Mouse (Mus musculus) CH12.LX (cell line): ENCODE results near the gene Card10. TPM values are rescaled to one million over a fixed set of nuclear protein-coding genes. Genes with fewer than 3 reads are reported as not detected.

Experiments used
- DNase-seq: peaks from one replicate; pipeline ENCODE4 v3.0.0-alpha.2; 2013; ENCODE audit errors: extremely low read depth
- H3K27ac ChIP-seq: 2 replicates; pipeline ENCODE4 v1.5.1; 2012; ENCODE audit warnings: low read depth, mild to moderate bottlenecking, control low read depth, moderate library complexity; ENCODE audit not compliant: insufficient read depth
- H3K27me3 ChIP-seq: replicated peaks from 2 replicates; pipeline ENCODE3; 2012; ENCODE audit warnings: inconsistent platforms
- H3K36me3 ChIP-seq, 2 experiments: replicated peaks in 1 of 2; 2 replicates each; pipeline versions ENCODE3 to v1.6.1; 2012; ENCODE audit warnings: inconsistent platforms in 1 of 2, low read length in 1 of 2, mild to moderate bottlenecking in 1 of 2, mixed read lengths in 1 of 2, moderate library complexity in 1 of 2; ENCODE audit not compliant: control insufficient read depth in 1 of 2, insufficient read depth in 1 of 2
- H3K4me1 ChIP-seq, 2 experiments: 2 replicates each; pipeline ENCODE4 v1.6.1; 2012; ENCODE audit warnings: inconsistent platforms in 1 of 2, moderate library complexity in 1 of 2; ENCODE audit not compliant: insufficient read depth in 2 of 2, control insufficient read depth in 1 of 2
- H3K4me2 ChIP-seq: 2 replicates; pipeline ENCODE4 v1.6.1; 2012; ENCODE audit warnings: low read depth, mild to moderate bottlenecking, control low read depth; ENCODE audit not compliant: poor library complexity, insufficient read depth, severe bottlenecking
- H3K4me3 ChIP-seq, 3 experiments: fragments of 150-350 bp in 1 of 3; sonication (generic) in 1 of 3; replicated peaks in 1 of 3; 2 replicates each; pipeline versions ENCODE3 to v1.5.1; 2011 to 2012; ENCODE audit warnings: low read depth in 2 of 3, low read length in 2 of 3, mild to moderate bottlenecking in 2 of 3, moderate library complexity in 2 of 3, control low read depth in 1 of 3, improper control_type of control experiment in 1 of 3, inconsistent platforms in 1 of 3, mixed read lengths in 1 of 3; ENCODE audit not compliant: poor library complexity in 1 of 3
- H3K79me2 ChIP-seq: replicated peaks from 2 replicates; pipeline ENCODE4 v1.6.1; 2012; ENCODE audit warnings: mild to moderate bottlenecking, moderate library complexity; ENCODE audit not compliant: control insufficient read depth, poor library complexity, insufficient read depth, severe bottlenecking; ENCODE audit errors: extremely low read depth
- H3K9ac ChIP-seq: 2 replicates; pipeline ENCODE4 v1.6.1; 2012; ENCODE audit warnings: low read depth, mild to moderate bottlenecking, control low read depth, moderate library complexity; ENCODE audit not compliant: insufficient read depth
- H3K9me3 ChIP-seq: replicated peaks from 2 replicates; pipeline ENCODE3; 2012; ENCODE audit warnings: low read length, inconsistent platforms, mixed read lengths
- BHLHE40 ChIP-seq: IDR thresholded peaks from 2 replicates; pipeline ENCODE4 v1.6.1; 2011; ENCODE audit warnings: mild to moderate bottlenecking, low read depth, low read length, improper control_type of control experiment
- CHD2 ChIP-seq: IDR thresholded peaks from 2 replicates; pipeline ENCODE4 v1.6.1; 2011; ENCODE audit warnings: low read length, improper control_type of control experiment
- CTCF ChIP-seq, 2 experiments: IDR thresholded peaks in 1 of 2; conservative IDR thresholded peaks in 1 of 2; 2 replicates each; pipeline ENCODE4 v1.5.1; 2011 to 2012; ENCODE audit warnings: low read depth in 2 of 2, low read length in 2 of 2, improper control_type of control experiment in 1 of 2, inconsistent platforms in 1 of 2, mild to moderate bottlenecking in 1 of 2, moderate library complexity in 1 of 2
- ETS1 ChIP-seq: conservative IDR thresholded peaks from 2 replicates; pipeline ENCODE4 v1.6.1; 2012; ENCODE audit warnings: low read depth, mild to moderate bottlenecking, inconsistent platforms, low read length, improper control_type of control experiment, moderate library complexity
- HCFC1 ChIP-seq: IDR thresholded peaks from 2 replicates; pipeline ENCODE4 v1.6.1; 2012; ENCODE audit warnings: low read depth, mild to moderate bottlenecking, inconsistent platforms, low read length, improper control_type of control experiment
- IRF4 ChIP-seq: IDR thresholded peaks from 2 replicates; pipeline ENCODE4 v1.6.1; 2014; ENCODE audit warnings: low read depth, mild to moderate bottlenecking, inconsistent platforms, low read length, improper control_type of control experiment
- KAT2A ChIP-seq: IDR thresholded peaks from 2 replicates; pipeline ENCODE4 v1.6.1; 2012; ENCODE audit warnings: low read length, improper control_type of control experiment, inconsistent platforms; ENCODE audit not compliant: insufficient replicate concordance
- MAFK ChIP-seq: IDR thresholded peaks from 2 replicates; pipeline ENCODE4 v1.6.1; 2011; ENCODE audit warnings: low read length, improper control_type of control experiment; ENCODE audit not compliant: insufficient replicate concordance
- MAX ChIP-seq: IDR thresholded peaks from 2 replicates; pipeline ENCODE4 v1.6.1; 2011; ENCODE audit warnings: low read length, improper control_type of control experiment
- NELFE ChIP-seq: IDR thresholded peaks from 2 replicates; pipeline ENCODE4 v1.6.1; 2011; ENCODE audit warnings: low read depth, low read length, improper control_type of control experiment
- NRF1 ChIP-seq: IDR thresholded peaks from 2 replicates; pipeline ENCODE4 v1.6.1; 2014; ENCODE audit warnings: low read depth, mild to moderate bottlenecking, inconsistent platforms, low read length, improper control_type of control experiment, moderate library complexity
- POLR2A ChIP-seq: IDR thresholded peaks from 2 replicates; pipeline ENCODE4 v1.6.1; 2011; ENCODE audit warnings: low read depth, mild to moderate bottlenecking, improper control_type of control experiment, low read length
- RAD21 ChIP-seq: IDR thresholded peaks from 2 replicates; pipeline ENCODE4 v1.6.1; 2011; ENCODE audit warnings: low read depth, mild to moderate bottlenecking, low read length, improper control_type of control experiment, moderate library complexity
- RCOR1 ChIP-seq: conservative IDR thresholded peaks from 2 replicates; pipeline ENCODE4 v1.6.1; 2012; ENCODE audit warnings: low read depth, mild to moderate bottlenecking, inconsistent platforms, low read length, improper control_type of control experiment
- SMC3 ChIP-seq: IDR thresholded peaks from 2 replicates; pipeline ENCODE4 v1.6.1; 2011; ENCODE audit warnings: low read depth, low read length, improper control_type of control experiment
- TBP ChIP-seq: conservative IDR thresholded peaks from 2 replicates; pipeline ENCODE4 v1.6.1; 2011; ENCODE audit warnings: low read depth, low read length, improper control_type of control experiment
- USF2 ChIP-seq: conservative IDR thresholded peaks from 2 replicates; pipeline ENCODE4 v1.6.1; 2011; ENCODE audit warnings: low read depth, low read length, improper control_type of control experiment
- ZC3H11A ChIP-seq: IDR thresholded peaks from 2 replicates; pipeline ENCODE4 v1.6.1; 2012; ENCODE audit warnings: low read depth, mild to moderate bottlenecking, inconsistent platforms, low read length, improper control_type of control experiment
- ZKSCAN1 ChIP-seq: IDR thresholded peaks from 2 replicates; pipeline ENCODE4 v1.6.1; 2012; ENCODE audit warnings: low read depth, inconsistent platforms, low read length, improper control_type of control experiment, borderline replicate concordance
- ZMIZ1 ChIP-seq: IDR thresholded peaks from 2 replicates; pipeline ENCODE4 v1.6.1; 2012; ENCODE audit warnings: low read depth, mild to moderate bottlenecking, inconsistent platforms, low read length, improper control_type of control experiment
- dilution Hi-C: fragments of 300-500 bp; cut with MboI; formaldehyde crosslinking; loops from 2 replicates; pipeline ENCODE4 v1.14.3; 2020; ENCODE audit warnings: low sequenced_read_pairs; ENCODE audit not compliant: extremely low pct_unique_long_range_greater_than_20kb, extremely low pct_ligation_motif_present
- in situ Hi-C: fragments of 300-500 bp; cut with MboI; formaldehyde crosslinking; loops from 3 replicates; pipeline ENCODE4 v1.14.3; 2019; ENCODE audit warnings: low sequenced_read_pairs, low pct_ligation_motif_present, low pct_unique_long_range_greater_than_20kb, mixed read lengths
- polyA plus RNA-seq: library from polyadenylated mRNA; unstranded; fragments of >175 nt; gene quantifications from 2 replicates; pipeline ENCODE4 v1.2.1, GENCODE M21; 2012; ENCODE audit warnings: low read depth; ENCODE audit not compliant: insufficient read length
- total RNA-seq, 2 experiments: library from RNA; depleted of rRNA; stranded (reverse); fragments of 300-350 nt in 1 of 2; fragments of >200 nt in 1 of 2; gene quantifications; 2 replicates each; pipeline ENCODE4 v1.2.3; 2012 to 2014

The Card10 gene
- total and polyA plus RNA-seq, 3 experiments: 0.08 TPM; not detected in 2

DNA sequence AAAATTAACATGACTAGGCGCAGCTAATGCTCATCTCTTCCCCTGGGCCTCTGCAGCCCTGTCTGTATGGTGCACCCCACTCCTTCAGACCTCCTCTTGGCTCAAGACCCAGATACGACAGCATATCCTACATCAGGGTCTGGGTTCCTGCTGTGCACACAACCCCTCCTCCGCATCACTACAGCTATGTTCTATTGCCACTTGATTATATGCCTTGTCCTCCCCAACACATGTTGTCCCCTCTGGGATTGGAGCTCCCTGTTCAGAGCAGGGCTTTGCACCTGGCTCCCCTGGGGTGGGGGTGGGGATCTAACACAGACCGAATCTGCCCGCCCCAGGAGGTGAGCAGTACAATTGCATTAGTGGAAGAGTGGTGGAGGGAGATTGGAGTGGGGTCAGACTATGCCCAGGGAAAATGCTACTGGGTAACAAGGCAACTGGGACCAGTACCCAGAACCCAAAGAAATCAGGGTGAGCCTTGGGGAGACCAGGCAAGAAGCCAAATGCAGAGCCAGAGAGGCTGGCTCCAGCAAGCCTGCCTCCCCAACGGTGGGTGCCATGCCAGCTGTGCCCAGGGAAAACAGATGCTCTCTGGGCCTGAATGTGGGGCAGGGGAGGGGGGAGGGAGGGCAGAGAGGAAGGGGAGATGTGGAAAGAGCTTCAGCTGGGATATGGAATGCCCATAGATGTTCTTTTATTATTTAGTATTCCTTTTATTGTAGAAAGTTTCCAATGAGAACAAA is 52.1 kb downstream of the Card10 start:
- Histone ChIP-seq H3K27ac (no peak overlapping the region), H3K4me2 (no peak overlapping the region), H3K4me1 (peaks cover 8 to 58% of the 10 kb centered on the region in 2 experiments; a peak in 3 of 4 replicates), H3K9me3 (no peaks in the 10 kb centered on the region), H3K4me3 (no peak overlapping the region), H3K79me2 (no peaks in the 10 kb centered on the region), H3K36me3 (peaks cover 3 to 78% of the 10 kb centered on the region in 2 experiments), H3K27me3 (no peaks in the 10 kb centered on the region), H3K9ac (no peak overlapping the region)
- TF ChIP-seq BHLHE40: no peak
- no peak for TF ChIP-seq POLR2A
- TF ChIP-seq ETS1: no peak
- no peak for DNase-seq
- in situ Hi-C loops (no loop called here), dilution Hi-C loops (no loop called here)

GRCm38 (mm10) chr15:78749855-78750254 is 53.0 kb downstream of the Card10 start:
- TF ChIP-seq NRF1 (no peak), HCFC1 (no peak), SMC3 (no peak), NELFE (no peak), ZMIZ1 (no peak), ETS1 (no peak)
- Histone ChIP-seq H3K27ac (no peak overlapping the region), H3K27me3 (no peaks in the 10 kb centered on the region), H3K4me1 (peaks cover 8 to 49% of the 10 kb centered on the region in 2 experiments; a peak in 3 of 4 replicates), H3K79me2 (no peaks in the 10 kb centered on the region), H3K4me3 (no peak overlapping the region), H3K9ac (no peak overlapping the region), H3K4me2 (no peak overlapping the region), H3K36me3 (peaks cover 0 to 68% of the 10 kb centered on the region in 2 experiments), H3K9me3 (no peaks in the 10 kb centered on the region)
- dilution Hi-C loops: loop anchor here (25.0 kb wide), 1 partner anchor 87 kb away; the partner anchor contains the start of gene Cdc42ep1
- in situ Hi-C loops: loop anchor here (10.0 to 25.0 kb wide), 2 partner anchors 125 to 313 kb away; partner anchors contain the start of gene Kctd17
- DNase-seq: no peak

GRCm38 (mm10) chr15:78744206-78744605 is 58.6 kb downstream of the Card10 start:
- in situ Hi-C loops (loop anchor here (10.0 to 25.0 kb wide), 2 partner anchors 119 to 307 kb away; partner anchors contain the start of gene Kctd17), dilution Hi-C loops (loop anchor here (25.0 kb wide), 1 partner anchor 93 kb away; the partner anchor contains the start of gene Cdc42ep1)
- Histone ChIP-seq H3K36me3 (peaks cover 0 to 19% of the 10 kb centered on the region in 2 experiments), H3K27me3 (peaks cover 2% of the 10 kb centered on the region), H3K4me2 (no peak overlapping the region), H3K4me3 (no peak overlapping the region), H3K27ac (no peak overlapping the region), H3K9ac (no peak overlapping the region), H3K9me3 (peaks cover 2% of the 10 kb centered on the region), H3K79me2 (no peaks in the 10 kb centered on the region), H3K4me1 (peaks cover 0 to 11% of the 10 kb centered on the region in 2 experiments; a peak in 2 of 4 replicates)
- peak; percentile 76 for DNase-seq
- TF ChIP-seq POLR2A (no peak), NELFE (no peak; the same call in 1 of the 2 replicates), RCOR1 (no peak), IRF4 (0 out of 2 replicates have a peak, but pooled peaks have one; percentile 20), SMC3 (peak; percentile 89), ZKSCAN1 (no peak), RAD21 (peak; percentile 93), ZC3H11A (peak; percentile 76), ETS1 (no peak), CHD2 (no peak), KAT2A (no peak), TBP (no peak), CTCF (conservative IDR thresholded peaks at IDR 0.05 in 1 of 2, IDR thresholded peaks at IDR 0.05 in 1 of 2; ENCODE audit: low read depth in 2 of 2, low read length in 2 of 2) (peak; percentile 92 to 93), USF2 (no peak), ZMIZ1 (no peak), MAFK (no peak), MAX (no peak)
